ENCODE assay signal across 11 mouse cellular contexts in genomic region chr17:57279591-57280224, GRCm38 (mm10). TPM values are rescaled to one million over a fixed set of nuclear protein-coding genes. Genes with fewer than 3 reads are reported as not detected.
DNase-seq lines count a peak whose midpoint lies in the region; ATAC-seq and TF ChIP-seq lines count a peak whose summit lies in the region.
"Had no signal": no experiment of that assay in that cellular context is flagged by ENCODE, and none has a peak within 500 bp of the region (broad histone marks: within the 10 kb centered on the region; RNA-seq: fewer than 3 reads in every experiment).

No protein-coding gene starts in this region.

- in situ Hi-C loops in CH12.LX (cut with MboI; ENCODE audit: low pct_ligation_motif_present, low pct_unique_long_range_greater_than_20kb, low sequenced_read_pairs): no loop called here

- TF ChIP-seq POLR2A in CH12.LX (IDR thresholded peaks at IDR 0.05; ENCODE audit: low read depth, low read length): peak; percentile 70

- intact Hi-C loops in heart, postnatal 14 days (cut with DNase I): no loop called here

- no peak for TF ChIP-seq RAD21 in CH12.LX (IDR thresholded peaks at IDR 0.05; ENCODE audit: low read depth, low read length)

- H3K4me3 ChIP-seq in heart, postnatal 0 days (ENCODE audit: low read depth, low read length): peak overlapping the region; percentile 24; the same call in 1 of the 2 replicates
- peak overlapping the region; percentile 40 to 89 (median 83) for H3K4me3 ChIP-seq in CH12.LX (replicated peaks in 1 of 3; ENCODE audit: low read depth in 2 of 3, low read length in 2 of 3, poor library complexity in 1 of 3)
- peak overlapping the region; percentile 51 for H3K4me3 ChIP-seq in liver, embryonic 13.5 days (replicated peaks)
- H3K4me3 ChIP-seq: hindbrain, embryonic 12.5 days; neural tube, embryonic 13.5 days had no signal

- no peak for TF ChIP-seq CTCF in heart, postnatal 0 days (IDR thresholded peaks at IDR 0.05; ENCODE audit: low read depth)
- TF ChIP-seq CTCF in CH12.LX (conservative IDR thresholded peaks at IDR 0.05 in 1 of 2, IDR thresholded peaks at IDR 0.05 in 1 of 2; ENCODE audit: low read depth in 2 of 2, low read length in 2 of 2): no peak

- no peaks in the 10 kb centered on the region for H3K9me3 ChIP-seq in heart, postnatal 0 days (replicated peaks; ENCODE audit: control insufficient read depth, low read length)
- H3K9me3 ChIP-seq in CH12.LX (replicated peaks; ENCODE audit: low read length): no peaks in the 10 kb centered on the region
- H3K9me3 ChIP-seq in liver, embryonic 13.5 days (replicated peaks): no peaks in the 10 kb centered on the region
- H3K9me3 ChIP-seq: hindbrain, embryonic 12.5 days; neural tube, embryonic 13.5 days had no signal

- ATAC-seq in heart, postnatal 0 days (ENCODE audit: insufficient read depth, low read depth): no peak
- ATAC-seq in liver, embryonic 13.5 days (ENCODE audit: low read depth): no peak
- no peak for ATAC-seq in frontal cortex, adult (ENCODE audit: low TSS enrichment)

- H3K36me3 ChIP-seq in heart, postnatal 0 days (replicated peaks; ENCODE audit: control insufficient read depth, insufficient read depth, low read length): no peaks in the 10 kb centered on the region
- peaks cover 14 to 34% of the 10 kb centered on the region in 2 experiments for H3K36me3 ChIP-seq in CH12.LX (replicated peaks in 1 of 2; ENCODE audit: control insufficient read depth in 1 of 2, insufficient read depth in 1 of 2, low read length in 1 of 2)
- H3K36me3 ChIP-seq in liver, embryonic 13.5 days: no peaks in the 10 kb centered on the region
- H3K36me3 ChIP-seq: hindbrain, embryonic 12.5 days; neural tube, embryonic 13.5 days had no signal

- peaks cover 7% of the 10 kb centered on the region; the same call in 1 of the 2 replicates for H3K4me1 ChIP-seq in heart, postnatal 0 days (ENCODE audit: control insufficient read depth, insufficient read depth)
- H3K4me1 ChIP-seq in CH12.LX (ENCODE audit: control insufficient read depth in 1 of 2, insufficient read depth in 2 of 2): peaks cover 44 to 75% of the 10 kb centered on the region in 2 experiments
- H3K4me1 ChIP-seq in liver, embryonic 13.5 days (replicated peaks): peaks cover 34% of the 10 kb centered on the region

- H3K27ac ChIP-seq in heart, postnatal 0 days (ENCODE audit: low read depth): no peak overlapping the region
- peak overlapping the region; percentile 99 for H3K27ac ChIP-seq in CH12.LX (ENCODE audit: insufficient read depth, low read depth)
- peak overlapping the region; percentile 61 for H3K27ac ChIP-seq in liver, embryonic 13.5 days
- H3K27ac ChIP-seq: hindbrain, embryonic 12.5 days; neural tube, embryonic 13.5 days had no signal

- 48% methylated on average over 9 of the region's 9 CpGs for WGBS in heart, postnatal 0 days
- 23% methylated on average over 9 of the region's 9 CpGs for WGBS in liver, embryonic 13.5 days (ENCODE audit: insufficient replicate concordance)

- no peak overlapping the region; the same call in 1 of the 2 replicates for H3K9ac ChIP-seq in heart, postnatal 0 days (replicated peaks; ENCODE audit: low read depth, low read length)
- peak overlapping the region; percentile 96 for H3K9ac ChIP-seq in CH12.LX (ENCODE audit: insufficient read depth, low read depth)
- peak overlapping the region; percentile 66 for H3K9ac ChIP-seq in liver, embryonic 13.5 days
- H3K9ac ChIP-seq: hindbrain, embryonic 12.5 days; neural tube, embryonic 13.5 days had no signal

- peak overlapping the region; percentile 20; the same call in 1 of the 2 replicates for H3K4me2 ChIP-seq in heart, postnatal 0 days (ENCODE audit: low read depth, low read length)
- peak overlapping the region; percentile 76 for H3K4me2 ChIP-seq in CH12.LX (ENCODE audit: insufficient read depth, low read depth, poor library complexity, severe bottlenecking)
- peak overlapping the region; percentile 61 for H3K4me2 ChIP-seq in liver, embryonic 13.5 days
- H3K4me2 ChIP-seq: hindbrain, embryonic 12.5 days; neural tube, embryonic 13.5 days had no signal

- 0 out of 2 replicates have a peak, but pooled peaks cover 3% of the 10 kb centered on the region for H3K27me3 ChIP-seq in heart, postnatal 0 days (ENCODE audit: control insufficient read depth, insufficient read depth, low read length)
- peaks cover 3% of the 10 kb centered on the region for H3K27me3 ChIP-seq in CH12.LX (replicated peaks)
- peaks cover 21% of the 10 kb centered on the region for H3K27me3 ChIP-seq in liver, embryonic 13.5 days

- TF ChIP-seq EP300 in heart, postnatal 0 days (IDR thresholded peaks at IDR 0.05; ENCODE audit: low read depth): no peak
- peak; percentile 54; the same call in 1 of the 2 replicates for TF ChIP-seq EP300 in CH12.LX (IDR thresholded peaks at IDR 0.05; ENCODE audit: low read length)

- no peak for DNase-seq in heart, postnatal 0 days (ENCODE audit: low spot score)
- no peak for DNase-seq in heart, postnatal 14 days
- DNase-seq in CH12.LX (ENCODE audit: extremely low read depth): peak; percentile 88
- DNase-seq in liver, embryonic 13.5 days: no peak
- peak; percentile 43 to 72 for DNase-seq in spleen, postnatal 4 days (ENCODE audit: low spot score in 2 of 2)
- DNase-seq in layer of hippocampus, postnatal 36 days: no peak
- no peak for DNase-seq in adrenal gland, adult 2 months
- DNase-seq: cerebellum, postnatal 14 days had no signal

- dilution Hi-C loops in CH12.LX (cut with MboI; ENCODE audit: extremely low pct_ligation_motif_present, extremely low pct_unique_long_range_greater_than_20kb, low sequenced_read_pairs): no loop called here

- H3K79me2 ChIP-seq in CH12.LX (replicated peaks; ENCODE audit: control insufficient read depth, extremely low read depth, insufficient read depth, poor library complexity, severe bottlenecking): peaks cover 47% of the 10 kb centered on the region

TF ChIP-seq in CH12.LX, 34 proteins besides CTCF, POLR2A, EP300 and RAD21 (continues in another document):
- TF ChIP-seq HCFC1 (IDR thresholded peaks at IDR 0.05; ENCODE audit: low read depth, low read length): peak; percentile 25; the same call in 1 of the 2 replicates
- no peak for TF ChIP-seq GABPA (IDR thresholded peaks at IDR 0.05; ENCODE audit: insufficient replicate concordance, low read depth, low read length)
- no peak; the same call in 1 of the 2 replicates for TF ChIP-seq CHD1 (IDR thresholded peaks at IDR 0.05; ENCODE audit: low read depth, low read length)
- TF ChIP-seq MAX (IDR thresholded peaks at IDR 0.05; ENCODE audit: low read length): peak; percentile 57; the same call in 1 of the 2 replicates
- peak; percentile 79 for TF ChIP-seq MEF2A (IDR thresholded peaks at IDR 0.05; ENCODE audit: borderline replicate concordance, low read depth, low read length)
- TF ChIP-seq TBP (conservative IDR thresholded peaks at IDR 0.05; ENCODE audit: low read depth, low read length): peak; percentile 50; the same call in 1 of the 2 replicates
- peak; percentile 76; the same call in 1 of the 2 replicates for TF ChIP-seq NELFE (IDR thresholded peaks at IDR 0.05; ENCODE audit: low read depth, low read length)

RNA-seq across cellular contexts. Expression of gene Vav1, which starts 0.8 kb away (rescaled TPM):
- 2.6 and 2.7 TPM in 2 replicates for total RNA-seq in heart, postnatal 0 days (2014; rRNA removed; ENCODE audit: low replicate concordance)
- polyA plus RNA-seq in heart, postnatal 0 days (2015; fragmentation: Nextera tagmentation; extraction: Ambion mirVana): 1.0 TPM in 2 replicates
- 1 to 10 TPM; 2.2 to 5.5 TPM for total RNA-seq in heart, postnatal 14 days (2021)
- total RNA-seq in CH12.LX (2012; rRNA removed) (84.3 and 108 TPM in 2 replicates), CH12.LX (2014; rRNA removed) (60.3 and 66.7 TPM in 2 replicates)
- polyA plus RNA-seq in CH12.LX (2012; ENCODE audit: insufficient read length, low read depth): 90.9 and 99.8 TPM in 2 replicates
- polyA plus RNA-seq in liver, embryonic 13.5 days (2015; fragmentation: Nextera tagmentation; extraction: Ambion mirVana): 11.6 and 12.5 TPM in 2 replicates
- 1 to 10 TPM; 3.0 to 3.7 TPM for total RNA-seq in layer of hippocampus, postnatal 36 days (2021)
- total RNA-seq in adrenal gland, adult 2 months (2021): 1 to 10 TPM; 2.0 to 4.3 TPM
- polyA plus RNA-seq in adrenal gland, adult 2 months (2012; rRNA removed): 1.1 and 1.3 TPM in 2 replicates

RNA-seq across cellular contexts. Expression of gene Trip10, which starts 30.5 kb away (rescaled TPM):
- total RNA-seq in heart, postnatal 0 days (2014; rRNA removed; ENCODE audit: low replicate concordance): 26.6 and 28.7 TPM in 2 replicates
- polyA plus RNA-seq in heart, postnatal 0 days (2015; fragmentation: Nextera tagmentation; extraction: Ambion mirVana): 32.3 and 32.4 TPM in 2 replicates
- total RNA-seq in heart, postnatal 14 days (2021): 10 to 100 TPM; 72.3 to 77.5 TPM
- total RNA-seq in CH12.LX (2012; rRNA removed): 22.9 and 25.2 TPM in 2 replicates
- 21.5 and 22.1 TPM in 2 replicates for total RNA-seq in CH12.LX (2014; rRNA removed)
- polyA plus RNA-seq in CH12.LX (2012; ENCODE audit: insufficient read length, low read depth): 40.0 and 44.6 TPM in 2 replicates
- 10.4 and 11.9 TPM in 2 replicates for polyA plus RNA-seq in liver, embryonic 13.5 days (2015; fragmentation: Nextera tagmentation; extraction: Ambion mirVana)
- 1 to 10 TPM; 7.9 to 8.2 TPM for total RNA-seq in layer of hippocampus, postnatal 36 days (2021)
- 10 to 100 TPM; 44.5 to 51.5 TPM for total RNA-seq in adrenal gland, adult 2 months (2021)
- polyA plus RNA-seq in adrenal gland, adult 2 months (2012; rRNA removed): 25.2 and 28.2 TPM in 2 replicates

RNA-seq across cellular contexts. Expression of gene Gpr108, which starts 31.5 kb away (rescaled TPM):
- 30.1 and 41.2 TPM in 2 replicates for total RNA-seq in heart, postnatal 0 days (2014; rRNA removed; ENCODE audit: low replicate concordance)
- 23.3 and 24.5 TPM in 2 replicates for polyA plus RNA-seq in heart, postnatal 0 days (2015; fragmentation: Nextera tagmentation; extraction: Ambion mirVana)
- total RNA-seq in heart, postnatal 14 days (2021): 10 to 100 TPM; 25.9 to 26.8 TPM
- 23.6 and 32.0 TPM in 2 replicates for total RNA-seq in CH12.LX (2012; rRNA removed)
- total RNA-seq in CH12.LX (2014; rRNA removed): 17.4 and 20.2 TPM in 2 replicates
- 25.0 and 26.0 TPM in 2 replicates for polyA plus RNA-seq in CH12.LX (2012; ENCODE audit: insufficient read length, low read depth)
- 13.7 and 15.2 TPM in 2 replicates for polyA plus RNA-seq in liver, embryonic 13.5 days (2015; fragmentation: Nextera tagmentation; extraction: Ambion mirVana)
- total RNA-seq in layer of hippocampus, postnatal 36 days (2021): 10 to 100 TPM; 23.6 to 25.4 TPM
- 10 to 100 TPM; 85.1 to 89.5 TPM for total RNA-seq in adrenal gland, adult 2 months (2021)
- polyA plus RNA-seq in adrenal gland, adult 2 months (2012; rRNA removed): 79.7 and 82.5 TPM in 2 replicates

RNA-seq across cellular contexts. Expression of gene C3, which starts 51.8 kb away (rescaled TPM):
- 32.5 and 41.7 TPM in 2 replicates for total RNA-seq in heart, postnatal 0 days (2014; rRNA removed; ENCODE audit: low replicate concordance)
- 23.4 and 25.6 TPM in 2 replicates for polyA plus RNA-seq in heart, postnatal 0 days (2015; fragmentation: Nextera tagmentation; extraction: Ambion mirVana)
- 10 to 100 TPM; 47.9 to 65.0 TPM for total RNA-seq in heart, postnatal 14 days (2021)
- total RNA-seq in CH12.LX (2012; rRNA removed) (2.5 and 5.4 TPM in 2 replicates), CH12.LX (2014; rRNA removed) (1.4 and 3.9 TPM in 2 replicates)
- polyA plus RNA-seq in CH12.LX (2012; ENCODE audit: insufficient read length, low read depth): 1.2 and 1.5 TPM in 2 replicates
- 98.2 and 119 TPM in 2 replicates for polyA plus RNA-seq in liver, embryonic 13.5 days (2015; fragmentation: Nextera tagmentation; extraction: Ambion mirVana)
- 1 to 10 TPM; 1.1 to 2.4 TPM for total RNA-seq in layer of hippocampus, postnatal 36 days (2021)
- 1,000 to 10,000 TPM in 1 of 2 experiments, 100 to 1,000 TPM in 1; 382 to 3,178 TPM for total RNA-seq in adrenal gland, adult 2 months (2021)
- 222 and 767 TPM in 2 replicates for polyA plus RNA-seq in adrenal gland, adult 2 months (2012; rRNA removed)

Comparison
In these comparisons a context has a peak if more than half of its experiments do, and no peak if none do; other contexts are left out.
1. DNase-seq: peak in CH12.LX (single experiment) and spleen, postnatal 4 days (2 of 2); none in heart, postnatal 0 days (single experiment), heart, postnatal 14 days (0 of 2), liver, embryonic 13.5 days (single experiment), layer of hippocampus, postnatal 36 days (0 of 2) and adrenal gland, adult 2 months (single experiment).
2. H3K4me2 ChIP-seq: peak in every context shown above with its lines; median percentile 76 in CH12.LX; 61 in liver, embryonic 13.5 days; 20 in heart, postnatal 0 days.
3. H3K4me3 ChIP-seq: peak in every context shown above with its lines; median percentile 83 in CH12.LX; 51 in liver, embryonic 13.5 days; 24 in heart, postnatal 0 days.
4. RNA of gene Vav1, which starts 0.8 kb away (total RNA-seq): 60.3 to 108 TPM in CH12.LX; 2.2 to 5.5 TPM in heart, postnatal 14 days, 2.0 to 4.3 TPM in adrenal gland, adult 2 months, 3.0 to 3.7 TPM in layer of hippocampus, postnatal 36 days and 2.6 to 2.7 TPM in heart, postnatal 0 days; every median in the first group is over 4 times any median in the second.